Mouse (Mus musculus): ENCODE measurements at regions not wholly inside any gene's neighbourhood (a gene's known extent, or its start where the extent isn't known, plus 50 kb on each side); places are given as distances from the start of the nearest gene placed in this dataset.
A peak's percentile ranks its signal among the peaks of the same experiment; 100 is the strongest.
"Not testable (repeated sequence)": the region's sequence is repeated elsewhere in the genome, so short reads cannot be mapped to it uniquely, and the experiment has no call there.

- no peak for DNase-seq (ENCODE audit: extremely low spot score, low spot score)
Measured at GRCm38 (mm10) chr16:9016040-9016761, 186.3 kb downstream of the 1810013L24Rik start.

- no peak for DNase-seq (ENCODE audit: extremely low spot score, low spot score)
Measured at GRCm38 (mm10) chr16:9016762-9017086, 186.8 kb downstream of the 1810013L24Rik start.

- no peak for DNase-seq (ENCODE audit: extremely low spot score, low spot score)
Measured at GRCm38 (mm10) chr16:9030717-9031116, 200.8 kb downstream of the 1810013L24Rik start.

- DNase-seq (ENCODE audit: extremely low spot score, low spot score): no peak
Measured at GRCm38 (mm10) chr16:9043271-9043670, 213.4 kb downstream of the 1810013L24Rik start.

GRCm38 (mm10) chr16:9046864-9047263 is 217.0 kb downstream of the 1810013L24Rik start:
- no peak for DNase-seq (ENCODE audit: extremely low spot score, low spot score)

DNA sequence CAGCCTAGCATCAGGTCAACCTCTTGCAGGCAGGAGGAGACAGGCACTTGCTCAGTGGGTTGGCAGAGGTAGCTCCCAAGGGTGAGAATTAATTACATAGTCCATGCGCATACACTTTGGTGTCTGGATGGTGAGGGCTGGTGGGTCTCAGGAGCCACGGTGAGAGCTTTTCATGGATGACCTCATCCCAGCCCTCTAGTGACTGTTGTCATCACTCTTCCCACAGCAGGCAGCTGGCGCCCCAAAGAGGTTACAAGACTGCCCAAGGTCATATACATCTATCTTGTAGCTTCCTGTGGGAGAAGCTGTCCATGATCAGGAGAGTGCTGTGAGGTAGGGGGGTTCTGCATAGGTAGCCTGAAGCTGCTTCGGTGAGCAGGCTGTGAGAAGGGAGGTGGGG is 224.5 kb downstream of the 1810013L24Rik start:
- peak; percentile 19 for DNase-seq (ENCODE audit: extremely low spot score, low spot score)

GRCm38 (mm10) chr16:9056430-9056829 is 226.5 kb downstream of the 1810013L24Rik start:
- DNase-seq (ENCODE audit: extremely low spot score, low spot score): no peak

- no peak for DNase-seq (ENCODE audit: extremely low spot score, low spot score)
Measured at GRCm38 (mm10) chr16:9071526-9071925, 241.6 kb downstream of the 1810013L24Rik start.

DNA sequence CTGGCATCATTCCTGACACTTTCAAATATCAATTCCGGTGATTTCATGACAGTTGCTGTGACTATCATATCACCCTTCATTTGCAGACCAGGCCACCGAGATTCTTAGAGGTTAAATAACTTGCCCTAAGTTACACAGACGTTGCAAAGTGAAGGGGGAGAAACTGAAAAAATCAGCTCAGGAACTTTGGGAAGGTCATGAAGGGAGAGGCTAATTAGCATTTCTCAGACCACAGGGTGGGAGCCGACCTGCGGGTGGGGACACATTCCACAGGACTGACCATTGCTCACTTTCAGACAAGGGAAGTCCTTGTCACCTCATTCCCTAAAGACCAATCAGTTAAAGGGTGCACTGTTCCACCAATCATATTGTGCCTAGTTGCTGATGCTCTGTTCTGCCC is 242.1 kb downstream of the 1810013L24Rik start:
- not testable (repeated sequence) for DNase-seq (ENCODE audit: extremely low spot score, low spot score)

GRCm38 (mm10) chr16:9074295-9074694 is 244.4 kb downstream of the 1810013L24Rik start:
- DNase-seq (ENCODE audit: extremely low spot score, low spot score): no peak

- no peak for DNase-seq (ENCODE audit: extremely low spot score, low spot score)
Measured at GRCm38 (mm10) chr16:9077451-9077850, 247.6 kb downstream of the 1810013L24Rik start.

- DNase-seq (ENCODE audit: extremely low spot score, low spot score): no peak
Measured at GRCm38 (mm10) chr16:9078405-9078942, 248.6 kb downstream of the 1810013L24Rik start.

- DNase-seq (ENCODE audit: extremely low spot score, low spot score): no peak
Measured at GRCm38 (mm10) chr16:9083040-9083439, 253.1 kb downstream of the 1810013L24Rik start.

DNA sequence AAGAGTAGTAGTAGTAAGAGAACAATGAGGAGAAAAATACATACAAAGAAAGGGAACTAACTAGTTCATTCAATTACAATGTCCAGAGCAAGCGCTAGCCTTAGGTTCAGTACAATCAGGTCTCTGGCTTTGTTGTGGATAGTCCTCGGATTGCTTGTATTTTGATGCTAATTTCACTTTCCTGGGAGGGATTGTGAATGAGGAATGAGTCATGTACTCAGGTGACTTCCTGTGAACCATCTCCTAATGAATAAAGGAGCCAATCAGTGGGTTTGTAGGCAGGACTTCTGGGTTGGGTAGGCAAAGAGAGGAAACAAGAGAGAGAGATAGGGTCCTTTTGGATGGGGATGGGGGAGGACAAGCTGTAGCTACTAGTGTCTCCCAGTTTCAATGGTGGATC is 253.8 kb downstream of the 1810013L24Rik start:
- no peak for DNase-seq (ENCODE audit: extremely low spot score, low spot score)

- no peak for DNase-seq (ENCODE audit: extremely low spot score, low spot score)
Measured at GRCm38 (mm10) chr16:9084581-9084980, 254.7 kb downstream of the 1810013L24Rik start.

DNA sequence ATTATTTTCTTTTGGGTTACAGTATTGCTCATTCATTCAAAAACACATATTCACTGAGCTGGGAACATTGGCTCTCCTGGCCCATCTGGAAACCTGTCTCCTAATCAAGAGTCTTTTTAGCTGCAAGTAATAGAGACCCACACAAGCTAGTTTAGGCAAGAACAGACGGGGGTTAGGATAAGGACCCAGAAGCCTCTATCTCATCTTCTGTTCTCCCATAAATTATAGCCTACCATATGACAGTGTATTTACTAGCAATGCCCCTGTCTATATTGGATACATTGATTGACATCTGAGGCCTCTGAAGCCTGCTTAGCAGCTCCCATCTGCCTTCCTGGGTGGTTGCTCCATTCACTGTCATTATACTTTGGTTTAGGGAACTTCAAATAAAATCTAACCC is 255.2 kb downstream of the 1810013L24Rik start:
- no peak for DNase-seq (ENCODE audit: extremely low spot score, low spot score)

GRCm38 (mm10) chr16:9085977-9086376 is 256.1 kb downstream of the 1810013L24Rik start:
- DNase-seq (ENCODE audit: extremely low spot score, low spot score): no peak

DNA sequence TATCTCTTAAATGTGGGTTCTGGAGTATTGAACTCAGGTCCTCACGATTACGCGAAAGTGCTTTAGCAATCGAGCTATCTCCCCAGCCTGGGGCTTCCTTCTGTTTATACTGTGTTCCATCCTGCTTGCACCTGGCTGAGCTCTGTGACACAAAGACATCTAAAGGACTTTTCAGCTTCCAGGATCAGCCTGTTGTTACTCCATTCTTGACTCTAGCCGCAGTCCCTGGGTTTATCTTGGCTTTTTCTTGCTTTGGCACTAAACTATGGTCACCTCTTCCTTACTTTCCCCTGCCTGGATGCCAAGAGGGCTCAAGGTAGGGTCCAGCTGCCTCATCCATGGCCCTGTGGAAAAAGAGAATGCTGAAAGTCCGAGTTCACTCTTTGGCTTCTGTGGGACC is 261.9 kb downstream of the 1810013L24Rik start:
- no peak for DNase-seq (ENCODE audit: extremely low spot score, low spot score)

- peak; percentile 24 for DNase-seq (ENCODE audit: extremely low spot score, low spot score)
Measured at GRCm38 (mm10) chr16:9092191-9092848, 262.4 kb downstream of the 1810013L24Rik start.

DNA sequence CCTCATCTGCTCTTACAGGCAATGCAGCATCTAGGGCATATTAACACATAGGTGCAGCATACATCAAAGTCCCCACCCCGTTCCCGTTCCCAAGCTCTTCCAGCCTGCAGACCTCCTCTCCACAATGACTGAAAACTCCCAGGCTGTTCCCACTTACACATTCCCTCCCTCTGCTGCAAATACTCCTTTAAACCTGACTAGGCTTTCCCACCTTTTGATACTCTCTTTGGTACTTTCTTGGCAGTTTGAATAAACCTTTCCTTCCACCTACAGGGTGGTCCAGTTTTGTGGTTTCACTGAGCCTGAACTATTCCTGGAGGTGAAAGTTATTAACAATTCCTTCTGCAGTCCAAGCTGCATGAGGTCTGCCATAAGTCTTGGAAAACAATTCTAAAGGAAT is 263.7 kb downstream of the 1810013L24Rik start:
- DNase-seq (ENCODE audit: extremely low spot score, low spot score): no peak

DNA sequence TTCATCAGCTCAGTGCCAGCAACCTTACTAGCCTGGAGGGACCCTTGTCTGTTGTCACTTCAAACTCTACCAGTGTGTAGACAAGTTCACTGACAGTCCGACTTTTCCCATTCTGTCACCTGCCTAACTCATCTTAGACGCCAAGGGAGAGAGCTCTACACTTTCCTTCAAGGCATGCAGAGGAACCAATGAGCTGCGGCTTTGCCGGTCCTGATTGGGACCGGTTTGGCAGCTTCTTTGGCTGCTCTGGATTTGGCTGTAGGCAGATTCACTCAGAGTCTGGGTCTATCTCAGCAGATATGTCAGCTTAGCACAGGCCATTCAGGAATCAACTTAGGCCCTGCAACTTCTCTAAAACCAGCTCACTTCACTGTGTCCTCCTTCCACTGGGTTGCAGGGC is 264.3 kb downstream of the 1810013L24Rik start:
- no peak for DNase-seq (ENCODE audit: extremely low spot score, low spot score)

- no peak for DNase-seq (ENCODE audit: extremely low spot score, low spot score)
Measured at GRCm38 (mm10) chr16:9106211-9106610, 276.3 kb downstream of the 1810013L24Rik start.

- DNase-seq (ENCODE audit: extremely low spot score, low spot score): not testable (repeated sequence)
Measured at GRCm38 (mm10) chr16:9106676-9107075, 276.8 kb downstream of the 1810013L24Rik start.

Data from neural tube, embryonic 10.5 days (tissue).